Mouse (Mus musculus): ENCODE data around the gene Drg1. TPM values are rescaled to one million over a fixed set of nuclear protein-coding genes. Genes with fewer than 3 reads are reported as not detected.

Gene Drg1
- polyA plus RNA-seq, 1 experiment from 2014 or later = 321 TPM

DNA sequence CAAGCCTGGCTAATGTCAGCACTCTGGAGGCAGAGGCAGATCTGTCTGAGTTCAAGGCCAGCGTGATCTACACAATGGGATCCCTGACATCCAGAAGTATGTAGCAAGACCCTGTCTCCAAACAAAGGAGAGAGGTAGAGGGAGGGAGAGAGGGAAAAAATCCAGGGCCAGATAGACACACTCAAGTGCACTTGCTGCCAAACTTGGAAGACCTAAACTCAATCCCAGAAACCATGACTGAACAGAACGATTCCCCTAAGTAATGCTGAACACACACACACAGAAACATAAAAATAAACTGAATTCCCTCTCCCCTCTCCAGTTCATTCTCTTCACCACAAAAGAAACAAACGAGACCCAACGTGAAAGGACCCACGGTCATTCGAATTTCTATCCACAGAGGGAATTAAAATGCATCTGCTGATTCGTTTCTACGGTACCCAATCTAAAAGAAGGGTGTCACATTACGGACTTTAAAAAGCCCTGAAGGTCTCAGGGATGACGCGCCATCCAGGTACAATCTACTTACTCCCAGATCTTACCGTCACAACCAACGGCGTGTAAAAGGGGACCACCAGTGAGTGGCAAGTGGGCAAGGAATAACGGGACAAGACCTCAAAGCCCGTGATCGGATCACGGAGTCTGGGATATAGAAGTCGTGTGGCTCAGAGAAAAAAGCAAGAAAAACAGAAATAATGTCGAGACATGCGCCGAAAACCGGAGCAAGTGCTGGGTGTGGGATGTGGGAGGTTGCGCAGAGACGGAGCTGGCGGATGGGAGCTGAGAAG, 730 bp downstream of the Drg1 start:
- peak; percentile 8; the same call in 1 of the 2 replicates for ATAC-seq (ENCODE audit: low FRiP score)
- DNase-seq (ENCODE audit: low spot score) = peak; percentile 58
- Histone ChIP-seq H3K4me3 (ENCODE audit: low read depth, low read length) (peak overlapping the region; percentile 76), H3K27me3 (ENCODE audit: control insufficient read depth, insufficient read depth, low read length) (no peaks in the 10 kb centered on the region), H3K9ac (ENCODE audit: low read depth, low read length) (peak overlapping the region; percentile 96), H3K4me2 (replicated peaks; ENCODE audit: low read depth, low read length) (peak overlapping the region; percentile 70), H3K36me3 (ENCODE audit: control insufficient read depth, insufficient read depth, low read length) (0 out of 2 replicates have a peak, but pooled peaks cover 2% of the 10 kb centered on the region), H3K9me3 (ENCODE audit: control insufficient read depth, low read length) (no peaks in the 10 kb centered on the region), H3K27ac (ENCODE audit: low read depth, low read length) (peak overlapping the region; percentile 80), H3K4me1 (replicated peaks; ENCODE audit: control insufficient read depth, insufficient read depth, low read length) (0 out of 2 replicates have a peak, but pooled peaks cover 2% of the 10 kb centered on the region)
- WGBS = under 1% methylated on average over 26 of the region's 26 CpGs

DNA sequence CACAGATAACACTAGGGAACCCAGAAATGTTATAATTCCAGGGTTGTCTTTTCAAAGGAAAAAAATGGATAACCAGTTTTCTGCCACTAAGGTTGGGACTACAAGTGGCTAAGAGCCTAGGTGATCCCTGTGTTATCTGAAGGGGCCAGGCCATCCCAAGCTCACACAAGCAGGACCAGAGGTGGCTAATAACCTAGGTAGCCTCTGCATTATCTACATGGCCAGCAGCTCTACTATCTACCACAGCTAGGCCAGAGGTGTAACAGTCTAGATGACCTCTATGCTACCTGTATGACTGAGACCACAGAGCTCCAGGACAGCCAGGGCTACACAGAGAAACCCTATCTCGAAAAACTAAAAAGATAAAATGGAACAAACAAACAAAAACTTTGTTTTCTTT, 6.7 kb downstream of the Drg1 start:
- Histone ChIP-seq H3K4me3 (ENCODE audit: low read depth, low read length) (no peak overlapping the region), H3K4me2 (replicated peaks; ENCODE audit: low read depth, low read length) (no peak overlapping the region), H3K9ac (ENCODE audit: low read depth, low read length) (no peak overlapping the region), H3K4me1 (replicated peaks; ENCODE audit: control insufficient read depth, insufficient read depth, low read length) (no peaks in the 10 kb centered on the region), H3K27me3 (ENCODE audit: control insufficient read depth, insufficient read depth, low read length) (no peaks in the 10 kb centered on the region), H3K9me3 (ENCODE audit: control insufficient read depth, low read length) (no peaks in the 10 kb centered on the region), H3K27ac (ENCODE audit: low read depth, low read length) (no peak overlapping the region), H3K36me3 (ENCODE audit: control insufficient read depth, insufficient read depth, low read length) (peaks cover 8% of the 10 kb centered on the region; the same call in 1 of the 2 replicates)
- no peak for DNase-seq (ENCODE audit: low spot score)
- no peak for ATAC-seq (ENCODE audit: low FRiP score)
- 97% methylated on average over 1 of the region's 1 CpGs for WGBS

DNA sequence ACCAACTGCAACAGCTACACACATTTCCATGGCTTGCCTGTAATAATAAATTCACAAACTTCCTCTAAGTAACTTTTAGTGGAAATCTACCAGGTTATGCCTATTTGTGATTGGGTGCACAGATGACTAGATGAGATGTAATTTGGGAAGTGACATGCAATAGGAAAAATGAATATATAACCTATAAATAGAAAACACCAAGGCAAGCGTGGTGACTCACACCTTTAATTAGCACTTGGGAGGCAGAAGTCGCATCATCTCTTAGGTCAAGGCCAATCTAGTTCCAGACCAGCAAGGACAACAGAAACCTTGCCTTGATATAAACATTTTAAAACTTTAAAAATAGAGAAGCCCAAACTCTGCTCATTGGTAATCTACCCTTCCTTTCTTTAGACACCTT, 18.8 kb downstream of the Drg1 start:
- no peaks in the 10 kb centered on the region for H3K27me3 ChIP-seq (ENCODE audit: control insufficient read depth, insufficient read depth, low read length)
- peaks cover 25% of the 10 kb centered on the region for H3K36me3 ChIP-seq (ENCODE audit: control insufficient read depth, insufficient read depth, low read length)
- no peaks in the 10 kb centered on the region for H3K9me3 ChIP-seq (ENCODE audit: control insufficient read depth, low read length)
- no peak for ATAC-seq (ENCODE audit: low FRiP score)
- H3K4me2 ChIP-seq (replicated peaks; ENCODE audit: low read depth, low read length) = no peak overlapping the region
- 94% methylated on average over 2 of the region's 2 CpGs for WGBS
- no peak for DNase-seq (ENCODE audit: low spot score)
- H3K27ac ChIP-seq (ENCODE audit: low read depth, low read length) = no peak overlapping the region
- H3K4me1 ChIP-seq (replicated peaks; ENCODE audit: control insufficient read depth, insufficient read depth, low read length) = no peaks in the 10 kb centered on the region
- no peak overlapping the region for H3K4me3 ChIP-seq (ENCODE audit: low read depth, low read length)
- H3K9ac ChIP-seq (ENCODE audit: low read depth, low read length) = no peak overlapping the region

DNA sequence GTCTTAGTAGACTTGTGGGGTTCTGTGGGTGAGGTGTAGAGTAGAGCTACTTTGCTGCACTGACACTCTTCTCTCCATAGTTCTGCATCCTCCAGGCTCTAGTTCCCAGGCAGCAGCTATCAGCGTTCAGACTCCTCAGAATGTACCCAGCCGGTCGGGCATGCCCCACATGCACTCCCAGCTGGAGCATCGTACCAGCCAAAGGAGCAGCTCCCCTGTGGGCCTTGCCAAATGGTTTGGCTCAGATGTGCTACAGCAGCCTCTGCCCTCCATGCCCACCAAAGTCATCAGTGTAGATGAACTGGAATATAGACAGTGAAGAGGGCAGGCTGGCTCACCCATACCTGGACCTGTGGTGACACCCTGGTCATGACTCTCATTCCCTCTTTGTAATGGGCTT, 22.4 kb downstream of the Drg1 start:
- Histone ChIP-seq H3K36me3 (ENCODE audit: control insufficient read depth, insufficient read depth, low read length) (peaks cover 18% of the 10 kb centered on the region), H3K4me3 (ENCODE audit: low read depth, low read length) (no peak overlapping the region), H3K9ac (ENCODE audit: low read depth, low read length) (no peak overlapping the region), H3K27me3 (ENCODE audit: control insufficient read depth, insufficient read depth, low read length) (no peaks in the 10 kb centered on the region), H3K4me1 (replicated peaks; ENCODE audit: control insufficient read depth, insufficient read depth, low read length) (no peaks in the 10 kb centered on the region), H3K4me2 (replicated peaks; ENCODE audit: low read depth, low read length) (no peak overlapping the region), H3K9me3 (ENCODE audit: control insufficient read depth, low read length) (no peaks in the 10 kb centered on the region), H3K27ac (ENCODE audit: low read depth, low read length) (no peak overlapping the region)
- DNase-seq (ENCODE audit: low spot score) (no peak), ATAC-seq (ENCODE audit: low FRiP score) (no peak)
- 88% methylated on average over 4 of the region's 4 CpGs for WGBS

DNA sequence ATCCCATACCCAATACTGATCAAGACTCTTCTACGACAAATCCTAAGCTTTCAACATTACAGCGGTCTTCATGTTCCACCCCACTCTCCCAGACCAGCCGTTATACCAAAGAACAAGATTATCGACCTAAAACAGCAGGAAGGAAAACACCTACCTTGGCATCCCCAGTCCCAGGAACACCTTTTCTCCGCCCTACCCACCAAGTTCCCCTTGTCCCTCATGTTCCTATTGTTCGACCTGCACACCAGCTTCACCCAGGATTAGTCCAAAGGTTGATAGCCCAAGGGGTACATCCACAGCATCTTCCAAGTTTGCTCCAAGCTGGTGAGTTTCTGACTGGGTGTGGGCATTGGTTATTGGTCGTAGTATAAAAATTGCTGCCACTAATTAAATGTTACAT, 23.8 kb downstream of the Drg1 start:
- no peak overlapping the region for H3K4me3 ChIP-seq (ENCODE audit: low read depth, low read length)

DNA sequence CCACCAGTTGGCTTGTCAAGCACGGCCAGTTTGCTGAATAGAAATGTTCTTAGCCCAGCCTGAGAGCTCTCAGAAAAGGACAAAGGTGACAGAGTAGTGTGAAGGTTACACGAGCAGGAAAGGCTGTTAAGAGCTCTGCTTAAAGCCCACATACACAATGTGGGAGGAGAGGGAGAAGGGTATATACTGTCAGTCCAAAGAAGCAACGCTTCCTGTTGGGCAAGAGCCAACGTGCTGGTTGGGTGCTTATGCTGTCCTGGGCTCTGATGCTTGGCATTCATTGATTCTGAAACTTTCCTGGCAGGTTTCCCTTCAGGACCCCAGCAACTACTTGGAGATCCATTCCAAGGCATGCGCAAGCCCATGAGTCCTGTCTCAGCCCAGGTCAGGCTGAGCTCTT, 30.9 kb downstream of the Drg1 start:
- Histone ChIP-seq H3K4me1 (replicated peaks; ENCODE audit: control insufficient read depth, insufficient read depth, low read length) (no peaks in the 10 kb centered on the region), H3K4me2 (replicated peaks; ENCODE audit: low read depth, low read length) (no peak overlapping the region), H3K9me3 (ENCODE audit: control insufficient read depth, low read length) (no peaks in the 10 kb centered on the region), H3K27me3 (ENCODE audit: control insufficient read depth, insufficient read depth, low read length) (no peaks in the 10 kb centered on the region), H3K36me3 (ENCODE audit: control insufficient read depth, insufficient read depth, low read length) (0 out of 2 replicates have a peak, but pooled peaks cover 2% of the 10 kb centered on the region), H3K27ac (ENCODE audit: low read depth, low read length) (no peak overlapping the region), H3K9ac (ENCODE audit: low read depth, low read length) (no peak overlapping the region), H3K4me3 (ENCODE audit: low read depth, low read length) (no peak overlapping the region)
- ATAC-seq (ENCODE audit: low FRiP score) (no peak), DNase-seq (ENCODE audit: low spot score) (no peak)
- 93% methylated on average over 5 of the region's 5 CpGs for WGBS

More for the DNA sequence above, 23.8 kb downstream of the Drg1 start:
- Histone ChIP-seq H3K36me3 (ENCODE audit: control insufficient read depth, insufficient read depth, low read length) (peaks cover 18% of the 10 kb centered on the region), H3K27ac (ENCODE audit: low read depth, low read length) (no peak overlapping the region), H3K27me3 (ENCODE audit: control insufficient read depth, insufficient read depth, low read length) (no peaks in the 10 kb centered on the region), H3K9ac (ENCODE audit: low read depth, low read length) (no peak overlapping the region), H3K4me1 (replicated peaks; ENCODE audit: control insufficient read depth, insufficient read depth, low read length) (no peaks in the 10 kb centered on the region), H3K9me3 (ENCODE audit: control insufficient read depth, low read length) (no peaks in the 10 kb centered on the region), H3K4me2 (replicated peaks; ENCODE audit: low read depth, low read length) (no peak overlapping the region)
- ATAC-seq (ENCODE audit: low FRiP score) = no peak
- 97% methylated on average over 7 of the region's 7 CpGs for WGBS
- no peak for DNase-seq (ENCODE audit: low spot score)

GRCm38 (mm10) chr11:3233704-3234103, 32.5 kb downstream of the Drg1 start:
- WGBS = 88% methylated on average over 4 of the region's 4 CpGs

GRCm38 (mm10) chr11:3232248-3232647, 34.0 kb downstream of the Drg1 start:
- Histone ChIP-seq H3K27me3 (ENCODE audit: control insufficient read depth, insufficient read depth, low read length) (no peaks in the 10 kb centered on the region), H3K4me3 (ENCODE audit: low read depth, low read length) (no peak overlapping the region), H3K36me3 (ENCODE audit: control insufficient read depth, insufficient read depth, low read length) (peaks cover 8% of the 10 kb centered on the region; the same call in 1 of the 2 replicates), H3K9me3 (ENCODE audit: control insufficient read depth, low read length) (no peaks in the 10 kb centered on the region), H3K4me2 (replicated peaks; ENCODE audit: low read depth, low read length) (no peak overlapping the region), H3K27ac (ENCODE audit: low read depth, low read length) (no peak overlapping the region), H3K4me1 (replicated peaks; ENCODE audit: control insufficient read depth, insufficient read depth, low read length) (no peaks in the 10 kb centered on the region), H3K9ac (ENCODE audit: low read depth, low read length) (no peak overlapping the region)
- ATAC-seq (ENCODE audit: low FRiP score) (no peak), DNase-seq (ENCODE audit: low spot score) (no peak)
- WGBS = 93% methylated on average over 3 of the region's 3 CpGs

More at GRCm38 (mm10) chr11:3233704-3234103, 32.5 kb downstream of the Drg1 start:
- no peak overlapping the region for H3K27ac ChIP-seq (ENCODE audit: low read depth, low read length)
- H3K4me2 ChIP-seq (replicated peaks; ENCODE audit: low read depth, low read length) = no peak overlapping the region
- DNase-seq (ENCODE audit: low spot score) (no peak), ATAC-seq (ENCODE audit: low FRiP score) (no peak)
- H3K27me3 ChIP-seq (ENCODE audit: control insufficient read depth, insufficient read depth, low read length) = no peaks in the 10 kb centered on the region
- H3K4me3 ChIP-seq (ENCODE audit: low read depth, low read length) = no peak overlapping the region
- no peaks in the 10 kb centered on the region for H3K4me1 ChIP-seq (replicated peaks; ENCODE audit: control insufficient read depth, insufficient read depth, low read length)
- H3K36me3 ChIP-seq (ENCODE audit: control insufficient read depth, insufficient read depth, low read length) = 0 out of 2 replicates have a peak, but pooled peaks cover 6% of the 10 kb centered on the region
- no peaks in the 10 kb centered on the region for H3K9me3 ChIP-seq (ENCODE audit: control insufficient read depth, low read length)
- H3K9ac ChIP-seq (ENCODE audit: low read depth, low read length) = no peak overlapping the region

- no peak overlapping the region for H3K9ac ChIP-seq (ENCODE audit: low read depth, low read length)
- DNase-seq (ENCODE audit: low spot score) = no peak
- no peak overlapping the region for H3K4me3 ChIP-seq (ENCODE audit: low read depth, low read length)
- H3K9me3 ChIP-seq (ENCODE audit: control insufficient read depth, low read length) = no peaks in the 10 kb centered on the region
- H3K4me2 ChIP-seq (replicated peaks; ENCODE audit: low read depth, low read length) = no peak overlapping the region
- H3K27me3 ChIP-seq (ENCODE audit: control insufficient read depth, insufficient read depth, low read length) = no peaks in the 10 kb centered on the region
- peaks cover 15% of the 10 kb centered on the region for H3K36me3 ChIP-seq (ENCODE audit: control insufficient read depth, insufficient read depth, low read length)
- H3K4me1 ChIP-seq (replicated peaks; ENCODE audit: control insufficient read depth, insufficient read depth, low read length) = no peaks in the 10 kb centered on the region
- no peak for ATAC-seq (ENCODE audit: low FRiP score)
- H3K27ac ChIP-seq (ENCODE audit: low read depth, low read length) = no peak overlapping the region
- 93% methylated on average over 3 of the region's 3 CpGs for WGBS
Observed at GRCm38 (mm10) chr11:3227113-3227512, 39.1 kb downstream of the Drg1 start.

Data from hindbrain, embryonic 11.5 days (tissue).